Mouse (Mus musculus) frontal cortex, adult (tissue): ENCODE measurements around the gene Mgat1.
A peak's percentile ranks its signal among the peaks of the same experiment; 100 is the strongest.

Experiments used
- ATAC-seq: cut with Nextera tagmentation; 2 replicates; pipeline ENCODE4 v1.9.2; 2017; ENCODE audit warnings: mild to moderate bottlenecking, moderate library complexity, mixed read lengths; ENCODE audit not compliant: low TSS enrichment

The Mgat1 gene

GRCm38 (mm10) chr11:49241471-49241870, 2.5 kb upstream of the Mgat1 start:
- ATAC-seq, result no peak

GRCm38 (mm10) chr11:49242944-49243626, 906 bp upstream of the Mgat1 start:
- ATAC-seq, result peak; percentile 14

- peak; percentile 3; the same call in 1 of the 2 replicates for ATAC-seq
These were observed 572 bp downstream of the Mgat1 start for GRCm38 (mm10) chr11:49244595-49244930.

GRCm38 (mm10) chr11:49245176-49245575, 1.2 kb downstream of the Mgat1 start:
- ATAC-seq, result no peak

- ATAC-seq, result no peak
These were observed 1.8 kb downstream of the Mgat1 start for GRCm38 (mm10) chr11:49245634-49246415.

- no peak for ATAC-seq
These were observed 2.5 kb downstream of the Mgat1 start for GRCm38 (mm10) chr11:49246523-49246922.

GRCm38 (mm10) chr11:49247255-49247654, 3.3 kb downstream of the Mgat1 start:
- ATAC-seq, result no peak

- peak; percentile 22; the same call in 1 of the 2 replicates for ATAC-seq
These were observed 4.4 kb downstream of the Mgat1 start for GRCm38 (mm10) chr11:49248226-49248973.

- ATAC-seq, result peak; percentile 3; the same call in 1 of the 2 replicates
These were observed 5.1 kb downstream of the Mgat1 start for GRCm38 (mm10) chr11:49248974-49249700.

GRCm38 (mm10) chr11:49249811-49250421, 5.9 kb downstream of the Mgat1 start:
- ATAC-seq, result peak; percentile 5

- peak; percentile 66 for ATAC-seq
These were observed 6.7 kb downstream of the Mgat1 start for GRCm38 (mm10) chr11:49250422-49251379.

- ATAC-seq, result no peak
These were observed 7.4 kb downstream of the Mgat1 start for GRCm38 (mm10) chr11:49251380-49251761.

- ATAC-seq, result no peak
These were observed 8.1 kb downstream of the Mgat1 start for GRCm38 (mm10) chr11:49252048-49252447.

GRCm38 (mm10) chr11:49253035-49253434, 9.0 kb downstream of the Mgat1 start:
- ATAC-seq, result no peak

- no peak for ATAC-seq
These were observed 15.3 kb downstream of the Mgat1 start for GRCm38 (mm10) chr11:49259296-49259695.

GRCm38 (mm10) chr11:49259829-49260228, 15.8 kb downstream of the Mgat1 start:
- peak; percentile 53; the same call in 1 of the 2 replicates for ATAC-seq

- no peak for ATAC-seq
These were observed 16.8 kb downstream of the Mgat1 start for GRCm38 (mm10) chr11:49260598-49261312.

GRCm38 (mm10) chr11:49261313-49261855, 17.4 kb downstream of the Mgat1 start:
- ATAC-seq, result no peak

- no peak for ATAC-seq
These were observed 18.3 kb downstream of the Mgat1 start for GRCm38 (mm10) chr11:49262286-49262685.
